Mouse (Mus musculus): Measurements from ENCODE around the gene Prr14l.
"Not testable (repeated sequence)": the region's sequence is repeated elsewhere in the genome, so short reads cannot be mapped to it uniquely, and the experiment has no call there.

- not testable (repeated sequence) for TF ChIP-seq CTCF (IDR thresholded peaks at IDR 0.05 in 2 of 3, conservative IDR thresholded peaks at IDR 0.05 in 1 of 3; ENCODE audit: control insufficient read depth in 1 of 3, insufficient read depth in 1 of 3, low read depth in 2 of 3, low read length in 3 of 3, poor library complexity in 1 of 3, severe bottlenecking in 1 of 3); ZNF384 (IDR thresholded peaks at IDR 0.05; ENCODE audit: low read depth, low read length); CHD2 (IDR thresholded peaks at IDR 0.05; ENCODE audit: low read length); JUND (IDR thresholded peaks at IDR 0.05; ENCODE audit: low read depth, low read length); TCF12 (IDR thresholded peaks at IDR 0.05; ENCODE audit: low read depth, low read length); POLR2A (IDR thresholded peaks at IDR 0.05; ENCODE audit: control insufficient read depth in 1 of 2, insufficient read depth in 1 of 2, low read depth in 1 of 2, low read length in 2 of 2, poor library complexity in 1 of 2); MAZ (IDR thresholded peaks at IDR 0.05; ENCODE audit: low read depth, low read length); POLR2AphosphoS5 (IDR thresholded peaks at IDR 0.05; ENCODE audit: borderline replicate concordance, low read depth, low read length); MAX (IDR thresholded peaks at IDR 0.05; ENCODE audit: low read length); E2F4 (IDR thresholded peaks at IDR 0.05; ENCODE audit: borderline replicate concordance, low read depth, low read length); ZC3H11A (IDR thresholded peaks at IDR 0.05; ENCODE audit: low read depth, low read length)
These were observed 1.2 kb upstream of the Prr14l start for GRCm38 (mm10) chr5:32855274-32855673.
